Mouse (Mus musculus) G1E (cell line): ENCODE data around the gene Chd6.

Source experiments
- CTCF ChIP-seq: IDR thresholded peaks from 2 replicates; pipeline ENCODE4 v1.5.1; 2012; ENCODE audit warnings: low read depth, low read length, inconsistent platforms, mixed read lengths
- GATA1 ChIP-seq: IDR thresholded peaks from 2 replicates; pipeline ENCODE4 v1.6.1; 2012; ENCODE audit warnings: borderline replicate concordance, low read length, inconsistent platforms, mixed read lengths
- POLR2AphosphoS5 ChIP-seq: IDR thresholded peaks from 2 replicates; pipeline ENCODE4 v1.6.1; 2012; ENCODE audit warnings: low read depth, low read length, inconsistent platforms; ENCODE audit not compliant: insufficient replicate concordance
- TAL1 ChIP-seq: conservative IDR thresholded peaks from 2 replicates; pipeline ENCODE4 v1.6.1; 2012; ENCODE audit warnings: low read depth, low read length, inconsistent platforms, mixed read lengths

DNA sequence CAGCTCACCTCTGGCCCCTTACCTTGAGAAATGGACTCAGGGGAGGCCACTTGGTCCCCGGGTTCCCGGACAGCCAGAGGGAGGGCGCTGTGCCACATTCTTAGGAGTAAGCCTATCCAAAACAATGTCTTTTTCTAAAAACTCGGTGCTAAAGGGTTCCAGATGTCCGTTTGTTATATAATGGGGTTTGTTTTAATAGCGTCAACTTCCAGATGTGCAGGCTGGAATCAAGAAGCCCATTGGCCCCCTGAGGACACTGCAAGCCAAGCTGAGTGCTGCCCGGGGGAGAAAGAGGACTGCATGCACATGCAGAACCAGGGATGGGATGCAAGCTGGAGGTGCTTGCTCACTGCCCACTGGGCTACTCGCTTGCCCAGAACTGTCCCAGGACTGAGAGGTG, 176.6 kb downstream of the Chd6 start:
- TF ChIP-seq CTCF (no peak), GATA1 (no peak), TAL1 (no peak), POLR2AphosphoS5 (no peak)
